Mouse (Mus musculus): ENCODE measurements at regions not wholly inside any gene's neighbourhood (a gene's known extent, or its start where the extent isn't known, plus 50 kb on each side); places are given as distances from the start of the nearest gene placed in this dataset.

DNA sequence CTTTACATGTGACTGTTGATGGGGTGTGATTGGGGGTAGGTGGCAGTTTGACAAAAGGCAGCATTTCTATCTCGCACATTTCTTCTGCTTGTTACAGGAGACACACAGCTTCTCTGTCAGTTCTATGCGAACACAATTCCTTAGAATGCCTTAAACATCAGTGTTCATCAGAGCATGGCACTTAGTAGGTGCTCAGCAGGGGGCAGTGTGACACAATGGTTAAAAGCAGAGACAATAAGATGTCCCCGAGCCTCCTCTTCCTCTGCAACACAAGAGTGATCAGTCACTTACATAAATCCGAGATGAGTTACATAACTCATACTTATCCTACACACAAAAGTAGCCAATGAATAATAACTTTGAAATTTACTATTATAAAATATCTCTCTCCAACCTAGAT lies 688.1 kb downstream of the Gm826 start:
- no peaks in the 10 kb centered on the region for H3K9me3 ChIP-seq
- no peak overlapping the region for H3K4me3 ChIP-seq
- H3K4me1 ChIP-seq, result no peaks in the 10 kb centered on the region
- no peaks in the 10 kb centered on the region for H3K27me3 ChIP-seq
- H3K36me3 ChIP-seq, result no peaks in the 10 kb centered on the region
- H3K9ac ChIP-seq, result no peak overlapping the region
- ATAC-seq (ENCODE audit: insufficient number of reproducible peaks, low FRiP score, low TSS enrichment, low read depth), result no peak
- WGBS, result 55% methylated on average over 4 of the region's 4 CpGs
- no peak overlapping the region for H3K27ac ChIP-seq
- H3K4me2 ChIP-seq, result no peak overlapping the region

DNA sequence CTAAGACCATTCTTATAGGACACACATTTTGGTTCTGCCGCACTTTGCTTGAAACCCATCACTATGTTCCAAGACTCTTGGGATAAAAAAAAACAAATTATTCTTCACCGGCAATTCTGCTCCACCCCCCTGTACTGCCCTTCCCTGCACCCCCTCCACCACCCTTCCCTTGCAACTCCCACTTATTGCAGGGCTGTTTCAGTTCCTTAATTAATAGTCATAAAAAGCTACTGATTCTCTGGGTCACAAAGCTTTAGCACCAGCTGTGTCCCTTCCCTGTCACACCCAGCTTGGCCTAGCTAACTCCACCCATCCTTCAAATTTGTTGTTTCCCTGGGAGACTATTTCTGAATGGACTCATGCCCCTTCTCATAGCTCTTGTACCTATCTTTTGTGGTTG lies 687.4 kb downstream of the Gm826 start:
- H3K36me3 ChIP-seq, result no peaks in the 10 kb centered on the region
- H3K9ac ChIP-seq, result no peak overlapping the region
- H3K4me2 ChIP-seq, result no peak overlapping the region
- ATAC-seq (ENCODE audit: insufficient number of reproducible peaks, low FRiP score, low TSS enrichment, low read depth), result no peak
- peaks cover 4% of the 10 kb centered on the region for H3K4me1 ChIP-seq
- no peak overlapping the region for H3K4me3 ChIP-seq
- H3K9me3 ChIP-seq, result no peaks in the 10 kb centered on the region
- H3K27ac ChIP-seq, result no peak overlapping the region
- WGBS, result 78% methylated on average over 2 of the region's 2 CpGs
- no peaks in the 10 kb centered on the region for H3K27me3 ChIP-seq

DNA sequence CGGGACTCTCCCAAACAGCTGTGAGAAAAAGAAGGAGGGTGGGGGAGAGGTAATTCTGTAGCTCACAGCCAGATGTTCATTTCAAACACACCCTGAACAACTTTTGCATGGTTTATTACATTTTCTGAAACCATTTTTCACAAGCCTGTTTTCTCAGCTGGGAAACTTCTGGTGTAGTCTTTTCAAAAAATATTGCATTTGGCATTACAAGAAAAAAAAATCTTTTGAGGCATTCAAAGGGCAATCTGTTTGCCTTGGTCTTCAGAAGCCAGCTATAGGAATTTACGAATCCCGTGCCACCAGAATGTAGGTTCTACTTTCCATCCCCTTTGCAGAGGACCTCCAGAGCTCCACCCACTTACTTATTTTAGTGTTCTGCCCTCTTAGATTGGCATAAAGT lies 681.7 kb downstream of the Gm826 start:
- Histone ChIP-seq H3K27ac (peak overlapping the region; percentile 67; the same call in 1 of the 2 replicates), H3K4me2 (no peak overlapping the region), H3K27me3 (no peaks in the 10 kb centered on the region), H3K9me3 (no peaks in the 10 kb centered on the region), H3K36me3 (no peaks in the 10 kb centered on the region), H3K4me1 (peaks cover 14% of the 10 kb centered on the region), H3K9ac (no peak overlapping the region), H3K4me3 (no peak overlapping the region)
- no peak for ATAC-seq (ENCODE audit: insufficient number of reproducible peaks, low FRiP score, low TSS enrichment, low read depth)
- WGBS, result 31% methylated on average over 3 of the region's 3 CpGs

DNA sequence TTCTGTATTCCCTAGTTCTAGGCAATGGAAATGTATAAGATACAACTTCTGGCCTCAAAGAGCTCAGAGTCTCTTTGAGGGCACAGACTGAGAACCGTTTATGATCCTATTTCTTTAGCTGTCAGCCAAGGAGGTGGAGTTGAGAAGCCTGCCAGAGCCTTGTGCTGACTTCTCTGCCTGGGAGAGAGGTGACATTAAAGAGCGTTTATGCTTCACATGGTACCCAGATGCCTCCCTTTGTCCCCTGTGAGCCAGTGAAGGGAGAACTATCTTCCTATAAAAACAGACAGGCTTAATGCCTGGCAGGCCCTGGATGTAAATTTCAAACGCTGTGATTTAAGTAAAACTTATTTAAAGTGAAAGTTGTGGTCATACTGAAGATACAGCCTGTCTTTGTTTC lies 657.1 kb downstream of the Gm826 start:
- H3K4me1 ChIP-seq, result peaks cover 9% of the 10 kb centered on the region
- no peaks in the 10 kb centered on the region for H3K9me3 ChIP-seq
- H3K27ac ChIP-seq, result peak overlapping the region; percentile 23
- H3K4me2 ChIP-seq, result no peak overlapping the region
- ATAC-seq (ENCODE audit: insufficient number of reproducible peaks, low FRiP score, low TSS enrichment, low read depth), result peak; percentile 52; the same call in 1 of the 2 replicates
- no peak overlapping the region for H3K9ac ChIP-seq
- no peaks in the 10 kb centered on the region for H3K27me3 ChIP-seq
- no peaks in the 10 kb centered on the region for H3K36me3 ChIP-seq
- WGBS, result 16% methylated on average over 3 of the region's 3 CpGs
- H3K4me3 ChIP-seq, result no peak overlapping the region

DNA sequence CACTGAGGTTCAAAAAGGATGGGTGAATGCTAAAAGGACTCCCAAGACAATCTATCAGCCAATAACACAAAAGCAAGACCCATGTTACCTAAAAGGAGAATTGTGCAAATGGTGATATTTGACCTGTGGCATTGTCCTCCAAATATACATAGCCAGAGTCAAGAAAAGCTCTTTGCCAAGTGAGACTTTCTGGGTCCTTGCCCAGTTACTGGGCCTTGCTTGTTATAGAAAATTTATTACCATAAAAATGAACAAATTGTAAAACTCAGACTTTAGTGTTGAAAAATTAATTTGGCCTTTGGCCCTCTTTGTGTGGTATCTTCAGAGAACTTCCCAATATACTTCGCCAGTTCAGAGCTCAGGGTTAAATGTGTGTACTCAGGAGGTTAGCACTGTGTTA lies 653.3 kb downstream of the Gm826 start:
- 64% methylated on average over 1 of the region's 1 CpGs for WGBS
- peaks cover 9% of the 10 kb centered on the region for H3K4me1 ChIP-seq
- H3K4me2 ChIP-seq, result no peak overlapping the region
- ATAC-seq (ENCODE audit: insufficient number of reproducible peaks, low FRiP score, low TSS enrichment, low read depth), result no peak
- no peaks in the 10 kb centered on the region for H3K36me3 ChIP-seq
- H3K4me3 ChIP-seq, result no peak overlapping the region
- H3K9ac ChIP-seq, result no peak overlapping the region
- no peaks in the 10 kb centered on the region for H3K9me3 ChIP-seq
- no peaks in the 10 kb centered on the region for H3K27me3 ChIP-seq
- H3K27ac ChIP-seq, result no peak overlapping the region

DNA sequence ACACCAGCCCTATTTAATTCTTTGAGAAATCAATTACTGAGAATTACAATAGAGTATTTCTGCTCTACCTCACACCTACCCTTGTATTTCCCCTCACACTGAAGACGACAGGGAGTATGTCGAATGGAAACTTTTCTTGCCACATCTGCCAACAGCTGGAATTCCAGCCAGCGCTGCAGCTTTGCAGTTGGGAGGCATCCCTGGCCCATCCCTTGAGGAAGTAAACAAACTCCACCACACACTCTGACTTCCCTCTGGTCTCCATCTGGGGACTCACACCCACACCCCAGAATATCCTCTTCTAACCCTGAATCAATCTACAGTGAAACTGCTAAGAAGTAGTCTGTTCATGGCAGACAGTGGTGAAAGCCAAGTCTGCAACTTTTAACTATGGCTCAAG lies 630.9 kb downstream of the Gm826 start:
- Histone ChIP-seq H3K9me3 (0 out of 2 replicates have a peak, but pooled peaks cover 4% of the 10 kb centered on the region), H3K9ac (no peak overlapping the region), H3K4me3 (no peak overlapping the region), H3K27me3 (no peaks in the 10 kb centered on the region), H3K36me3 (no peaks in the 10 kb centered on the region), H3K4me2 (no peak overlapping the region), H3K4me1 (no peaks in the 10 kb centered on the region), H3K27ac (no peak overlapping the region)
- 46% methylated on average over 3 of the region's 3 CpGs for WGBS
- no peak for ATAC-seq (ENCODE audit: insufficient number of reproducible peaks, low FRiP score, low TSS enrichment, low read depth)

DNA sequence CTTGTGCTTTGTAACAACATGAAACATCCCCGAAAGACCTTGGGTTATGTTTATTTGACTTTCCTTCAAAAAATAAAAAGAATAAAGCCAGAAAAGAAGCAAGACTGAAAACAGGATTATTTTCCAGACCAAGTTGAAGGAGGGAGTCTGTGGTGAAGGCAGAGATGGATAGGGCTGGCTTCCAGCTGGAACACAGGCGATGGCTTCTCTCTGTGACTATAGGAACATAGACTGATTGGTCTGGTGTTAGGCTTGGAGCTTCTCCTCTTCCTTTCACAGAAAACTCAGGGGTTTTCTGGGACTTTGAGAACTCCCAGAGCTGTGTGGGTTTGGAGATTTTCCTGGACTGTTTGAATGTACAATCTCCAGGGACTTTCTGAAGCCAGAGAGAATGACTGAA lies 625.8 kb downstream of the Gm826 start:
- Histone ChIP-seq H3K9me3 (no peaks in the 10 kb centered on the region), H3K9ac (no peak overlapping the region), H3K36me3 (no peaks in the 10 kb centered on the region), H3K4me2 (no peak overlapping the region), H3K4me3 (no peak overlapping the region), H3K27me3 (no peaks in the 10 kb centered on the region), H3K27ac (no peak overlapping the region), H3K4me1 (no peaks in the 10 kb centered on the region)
- 68% methylated on average over 2 of the region's 2 CpGs for WGBS
- ATAC-seq (ENCODE audit: insufficient number of reproducible peaks, low FRiP score, low TSS enrichment, low read depth), result no peak

DNA sequence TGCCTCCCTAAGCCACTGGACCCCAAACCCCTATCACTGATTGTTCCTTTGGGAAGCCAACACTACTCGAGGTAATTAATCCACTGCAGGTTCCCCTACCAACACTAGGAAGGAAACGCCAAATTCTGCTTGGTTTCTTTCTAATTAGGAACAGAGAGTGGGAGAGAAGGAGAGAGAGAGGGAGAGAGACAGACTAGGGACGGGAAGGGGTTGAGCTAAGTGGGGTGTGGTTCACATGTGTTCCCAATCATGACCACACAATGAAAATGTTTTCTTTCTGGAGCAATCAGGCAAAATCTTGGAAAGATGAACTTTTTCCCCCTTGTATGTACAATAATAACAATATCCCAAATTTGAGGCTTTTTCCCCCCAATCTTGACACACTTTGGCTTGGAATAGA lies 619.3 kb downstream of the Gm826 start:
- H3K4me3 ChIP-seq, result no peak overlapping the region
- H3K4me2 ChIP-seq, result no peak overlapping the region
- peaks cover 3% of the 10 kb centered on the region; the same call in 1 of the 2 replicates for H3K4me1 ChIP-seq
- WGBS, result 22% methylated on average over 3 of the region's 3 CpGs
- H3K27ac ChIP-seq, result 0 out of 2 replicates have a peak overlapping the region, but pooled peaks have one; percentile 22
- ATAC-seq (ENCODE audit: insufficient number of reproducible peaks, low FRiP score, low TSS enrichment, low read depth), result no peak
- H3K9ac ChIP-seq, result no peak overlapping the region
- H3K36me3 ChIP-seq, result no peaks in the 10 kb centered on the region
- H3K9me3 ChIP-seq, result no peaks in the 10 kb centered on the region
- H3K27me3 ChIP-seq, result no peaks in the 10 kb centered on the region

DNA sequence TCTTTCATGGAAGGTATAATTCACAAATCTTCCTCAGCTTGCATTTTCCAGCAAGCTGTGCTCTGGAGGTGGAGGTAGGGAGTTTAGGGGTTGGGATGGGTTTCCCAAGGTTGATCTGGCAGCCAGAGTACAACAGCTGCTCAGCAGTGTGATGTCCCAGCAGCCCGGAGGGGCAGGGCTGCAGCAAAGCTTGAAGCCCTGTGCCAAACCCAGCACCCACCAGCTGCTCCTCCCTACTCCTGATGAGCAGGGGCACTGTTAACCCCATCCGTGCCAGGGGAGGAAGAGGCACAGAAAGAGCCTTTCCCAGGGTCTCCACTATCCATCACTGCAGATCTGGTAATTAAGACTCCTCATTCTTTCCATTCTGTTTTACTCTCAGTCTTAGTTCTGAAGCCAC lies 615.2 kb downstream of the Gm826 start:
- Histone ChIP-seq H3K27me3 (no peaks in the 10 kb centered on the region), H3K9ac (no peak overlapping the region), H3K4me3 (no peak overlapping the region), H3K4me2 (no peak overlapping the region), H3K9me3 (no peaks in the 10 kb centered on the region), H3K36me3 (no peaks in the 10 kb centered on the region), H3K4me1 (peaks cover 3% of the 10 kb centered on the region; the same call in 1 of the 2 replicates), H3K27ac (no peak overlapping the region)
- 41% methylated on average over 2 of the region's 2 CpGs for WGBS
- ATAC-seq (ENCODE audit: insufficient number of reproducible peaks, low FRiP score, low TSS enrichment, low read depth), result no peak

DNA sequence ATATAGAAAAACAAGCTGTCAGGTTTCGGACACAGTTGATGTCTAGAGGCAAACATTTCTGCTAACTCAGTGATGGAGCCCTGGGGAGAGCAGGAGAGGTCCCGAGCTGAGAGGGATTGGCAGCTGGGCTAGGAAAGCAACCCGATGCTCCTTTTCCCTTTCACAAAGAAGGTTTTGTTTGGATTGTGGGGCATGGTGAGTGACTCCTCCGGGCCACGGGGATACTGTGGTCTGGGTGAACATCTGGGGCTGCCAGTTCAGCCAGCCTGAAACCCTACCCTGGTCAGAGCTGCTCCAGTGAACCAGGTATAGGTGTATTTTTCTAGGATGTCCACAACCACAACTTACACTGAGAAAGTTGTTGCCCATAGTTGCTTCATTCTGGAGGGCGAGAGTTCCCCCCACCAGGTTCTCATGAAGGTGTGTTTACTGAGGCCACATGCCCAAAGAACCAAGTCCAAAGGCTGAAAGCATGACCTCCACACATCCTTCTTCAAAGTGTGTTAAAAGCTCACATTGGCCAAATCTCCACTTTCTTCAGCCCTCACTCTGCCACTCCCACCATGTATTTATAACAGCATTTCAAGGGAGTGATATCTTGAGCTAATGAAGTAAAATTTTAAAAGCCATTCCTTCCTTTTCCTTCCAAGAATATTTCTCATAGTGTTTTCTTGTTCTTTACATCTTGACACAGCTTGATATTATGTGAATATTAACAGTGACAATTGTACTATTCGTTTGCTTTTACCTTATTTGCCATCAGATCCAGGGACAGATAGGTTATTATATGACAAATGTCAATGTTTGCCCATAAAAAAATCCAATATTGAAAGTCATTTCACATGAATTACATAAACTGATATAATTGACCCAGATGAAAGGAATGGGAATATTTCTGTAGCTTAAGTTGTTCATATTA lies 608.5 kb downstream of the Gm826 start:
- Histone ChIP-seq H3K27me3 (no peaks in the 10 kb centered on the region), H3K4me1 (no peaks in the 10 kb centered on the region), H3K9ac (no peak overlapping the region), H3K4me3 (no peak overlapping the region), H3K9me3 (no peaks in the 10 kb centered on the region), H3K36me3 (no peaks in the 10 kb centered on the region), H3K27ac (0 out of 2 replicates have a peak overlapping the region, but pooled peaks have one; percentile 11), H3K4me2 (no peak overlapping the region)
- peak; percentile 61; the same call in 1 of the 2 replicates for ATAC-seq (ENCODE audit: insufficient number of reproducible peaks, low FRiP score, low TSS enrichment, low read depth)
- WGBS, result 46% methylated on average over 7 of the region's 7 CpGs

DNA sequence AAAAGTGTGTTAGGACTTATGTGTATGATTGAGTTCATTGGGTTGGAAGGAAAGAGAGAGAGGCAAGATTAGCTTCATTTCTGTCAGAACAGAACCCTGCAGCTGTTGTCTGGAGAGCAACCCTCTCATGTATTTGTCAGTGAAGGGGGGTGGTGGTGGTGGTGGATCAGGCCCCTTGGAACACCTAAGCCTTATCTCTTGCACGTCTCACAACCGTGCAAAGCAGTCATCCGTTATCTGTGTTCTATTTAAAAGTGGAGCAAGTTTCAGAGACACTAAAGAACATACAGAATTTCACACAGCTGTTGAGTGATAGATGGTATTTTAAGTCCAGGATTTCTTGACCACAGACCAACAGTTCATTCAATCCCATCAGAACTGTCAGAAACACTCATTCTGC lies 604.7 kb downstream of the Gm826 start:
- no peak overlapping the region for H3K27ac ChIP-seq
- H3K9me3 ChIP-seq, result no peaks in the 10 kb centered on the region
- no peak overlapping the region for H3K4me2 ChIP-seq
- H3K4me1 ChIP-seq, result no peaks in the 10 kb centered on the region; the same call in 1 of the 2 replicates
- no peak overlapping the region for H3K9ac ChIP-seq
- WGBS, result 72% methylated on average over 3 of the region's 3 CpGs
- H3K4me3 ChIP-seq, result no peak overlapping the region
- no peaks in the 10 kb centered on the region for H3K36me3 ChIP-seq
- no peak for ATAC-seq (ENCODE audit: insufficient number of reproducible peaks, low FRiP score, low TSS enrichment, low read depth)
- H3K27me3 ChIP-seq, result no peaks in the 10 kb centered on the region

DNA sequence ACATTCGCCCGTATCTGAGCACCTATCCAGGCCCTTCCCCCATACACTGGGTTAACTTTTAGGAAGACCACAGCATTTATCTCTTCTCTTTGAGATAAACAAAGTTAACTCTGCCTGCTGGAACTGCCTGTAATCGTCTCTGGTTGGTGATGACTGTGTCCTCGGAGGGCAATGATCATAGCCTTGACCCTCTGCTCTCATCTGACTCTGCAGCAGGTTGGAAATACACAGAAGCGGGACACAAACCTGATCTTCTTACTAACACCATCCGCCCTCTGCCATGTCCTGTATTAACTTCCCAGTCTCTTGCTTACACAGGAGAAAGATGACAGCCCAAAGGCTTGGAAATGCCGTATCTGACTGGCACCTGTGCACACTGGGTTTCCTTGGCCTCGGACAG lies 603.7 kb downstream of the Gm826 start:
- no peaks in the 10 kb centered on the region for H3K9me3 ChIP-seq
- 69% methylated on average over 8 of the region's 8 CpGs for WGBS
- no peaks in the 10 kb centered on the region for H3K36me3 ChIP-seq

More for the DNA sequence above, 603.7 kb downstream of the Gm826 start:
- no peak overlapping the region for H3K27ac ChIP-seq
- no peak overlapping the region for H3K4me3 ChIP-seq
- ATAC-seq (ENCODE audit: insufficient number of reproducible peaks, low FRiP score, low TSS enrichment, low read depth), result no peak
- H3K4me2 ChIP-seq, result no peak overlapping the region
- no peaks in the 10 kb centered on the region; the same call in 1 of the 2 replicates for H3K4me1 ChIP-seq
- no peaks in the 10 kb centered on the region for H3K27me3 ChIP-seq
- no peak overlapping the region for H3K9ac ChIP-seq
